Mouse (Mus musculus) lung, adult 2 months (tissue): ENCODE data around the gene Rhof. TPM values are rescaled to one million over a fixed set of nuclear protein-coding genes. Genes with fewer than 3 reads are reported as not detected.

Source experiments
- DNase-seq: peaks from one replicate; pipeline ENCODE4 v3.0.0; 2022
- H3K4me1 ChIP-seq: fragments of 200-500 bp; 2 replicates; pipeline ENCODE4 v1.6.1; 2011; ENCODE audit warnings: low read length; ENCODE audit not compliant: control insufficient read depth, insufficient read depth
- H3K4me3 ChIP-seq: fragments of 200-500 bp; replicated peaks from 2 replicates; pipeline ENCODE3; 2011; ENCODE audit warnings: low read depth, mild to moderate bottlenecking, control low read depth, low read length; ENCODE audit errors: extremely low read depth
- CTCF ChIP-seq: fragments of 200-500 bp; IDR thresholded peaks from 2 replicates; pipeline ENCODE4 v1.5.1; 2011; ENCODE audit warnings: mild to moderate bottlenecking, low read length, control low read depth; ENCODE audit not compliant: insufficient read depth
- POLR2A ChIP-seq: fragments of 200-500 bp; IDR thresholded peaks from 2 replicates; pipeline ENCODE4 v1.6.1; 2011; ENCODE audit warnings: low read depth, mild to moderate bottlenecking, control low read depth, low read length, borderline replicate concordance; ENCODE audit errors: extremely low read depth
- WGBS: fragments of 180-500 bp; shearing (Covaris S2); methylation state at CpG from one replicate; pipeline ENCODE4 v1.1.7; 2018; 5-methylcytosine and 5-hydroxymethylcytosine counted together
- polyA plus RNA-seq: library from polyadenylated mRNA; depleted of rRNA; stranded (reverse); fragments of >200 nt; gene quantifications from 2 replicates; pipeline ENCODE4 v1.2.3, GENCODE M21; 2012; rRNA removed

Rhof gene
- polyA plus RNA-seq, 1 experiment: 10.8 TPM

GRCm38 (mm10) chr5:123059757-123060520 lies 72.6 kb downstream of the Rhof start:
- TF ChIP-seq CTCF (peak; percentile 21; the same call in 1 of the 2 replicates), POLR2A (no peak)
- peak; percentile 46 for DNase-seq
- 21% methylated on average over 14 of the region's 14 CpGs for WGBS
- Histone ChIP-seq H3K4me3 (no peak overlapping the region), H3K4me1 (0 out of 2 replicates have a peak, but pooled peaks cover 2% of the 10 kb centered on the region)

- DNase-seq: no peak
- WGBS: 28% methylated on average over 16 of the region's 16 CpGs
- Histone ChIP-seq H3K4me1 (0 out of 2 replicates have a peak, but pooled peaks cover 2% of the 10 kb centered on the region), H3K4me3 (peak overlapping the region; percentile 54)
- no peak for TF ChIP-seq CTCF
- no peak for TF ChIP-seq POLR2A
These were observed 74.0 kb downstream of the Rhof start for GRCm38 (mm10) chr5:123058251-123059102.

DNA sequence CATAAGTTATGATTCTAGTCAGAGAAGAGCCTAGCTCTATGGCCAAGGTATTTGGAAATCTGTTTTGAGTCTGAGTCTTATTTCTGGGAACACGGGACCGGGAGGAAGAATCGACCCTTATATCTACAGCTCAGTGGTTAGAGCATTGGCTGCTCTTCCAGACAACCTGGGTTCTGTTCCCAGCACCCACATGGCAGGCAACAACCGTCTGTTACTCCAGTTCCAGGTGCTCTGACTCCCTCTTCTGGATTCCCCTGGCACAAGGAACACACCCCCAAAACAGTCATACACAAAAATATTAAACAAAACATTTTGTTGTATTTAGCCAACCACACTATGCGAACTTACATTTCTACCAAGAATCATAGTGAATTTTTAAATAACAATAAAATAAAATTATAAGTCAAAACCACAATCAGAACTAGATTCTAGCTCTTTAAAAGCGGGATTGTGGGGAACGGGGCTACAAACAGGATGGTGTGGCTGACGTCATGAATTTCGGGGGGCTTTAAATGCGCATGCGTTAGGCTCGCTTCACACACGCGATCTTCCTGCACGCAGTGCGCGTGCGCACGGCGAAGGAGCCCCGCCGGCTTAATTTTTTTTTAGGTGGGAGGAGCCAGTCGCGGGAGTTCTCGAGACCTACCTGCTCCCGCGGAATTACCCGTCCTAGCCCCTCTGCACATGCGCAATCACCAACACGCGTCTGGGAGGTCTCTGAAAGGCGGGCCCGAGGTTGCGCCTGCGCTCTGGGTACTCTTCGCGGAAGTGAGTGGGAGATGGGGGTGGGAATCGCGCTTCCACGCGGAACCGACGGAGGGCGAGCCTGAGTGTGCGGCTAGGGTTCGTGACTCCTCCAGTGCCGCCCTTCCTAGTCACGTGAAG lies 74.9 kb downstream of the Rhof start:
- H3K4me1 ChIP-seq: 0 out of 2 replicates have a peak, but pooled peaks cover 2% of the 10 kb centered on the region
- DNase-seq: peak; percentile 96
- TF ChIP-seq POLR2A (peak; percentile 93; the same call in 1 of the 2 replicates), CTCF (peak; percentile 40; the same call in 1 of the 2 replicates)
- peak overlapping the region; percentile 54 for H3K4me3 ChIP-seq
- 8% methylated on average over 48 of the region's 48 CpGs for WGBS

Other genes with a start within 250 kb of the Rhof start
- gene Kdm2b, start 142.9 kb downstream of the Rhof start, polyA plus RNA-seq: 16.6 and 20.1 TPM in 2 replicates
- gene Orai1, start 117.6 kb downstream of the Rhof start, polyA plus RNA-seq: 113 and 137 TPM in 2 replicates
- 0.77 and 2.9 TPM in 2 replicates for gene Morn3, start 85.7 kb downstream of the Rhof start, polyA plus RNA-seq
- 10.4 and 12.1 TPM in 2 replicates for gene Tmem120b, start 64.3 kb downstream of the Rhof start, polyA plus RNA-seq
- gene Setd1b, start 9.5 kb upstream of the Rhof start, polyA plus RNA-seq: 12.9 and 15.2 TPM in 2 replicates
- gene Psmd9, start 36.7 kb upstream of the Rhof start, polyA plus RNA-seq: 19.3 and 21.5 TPM in 2 replicates
- 1.4 and 2.2 TPM in 2 replicates for gene Hpd, start 50.0 kb upstream of the Rhof start, polyA plus RNA-seq
- 6.3 and 9.1 TPM in 2 replicates for gene Wdr66, start 119.4 kb upstream of the Rhof start, polyA plus RNA-seq
- 9.4 and 11.9 TPM in 2 replicates for gene Bcl7a, start 211.1 kb upstream of the Rhof start, polyA plus RNA-seq